Mouse (Mus musculus): Measurements from ENCODE around the gene Krtap29-1.

Krtap29-1 gene

DNA sequence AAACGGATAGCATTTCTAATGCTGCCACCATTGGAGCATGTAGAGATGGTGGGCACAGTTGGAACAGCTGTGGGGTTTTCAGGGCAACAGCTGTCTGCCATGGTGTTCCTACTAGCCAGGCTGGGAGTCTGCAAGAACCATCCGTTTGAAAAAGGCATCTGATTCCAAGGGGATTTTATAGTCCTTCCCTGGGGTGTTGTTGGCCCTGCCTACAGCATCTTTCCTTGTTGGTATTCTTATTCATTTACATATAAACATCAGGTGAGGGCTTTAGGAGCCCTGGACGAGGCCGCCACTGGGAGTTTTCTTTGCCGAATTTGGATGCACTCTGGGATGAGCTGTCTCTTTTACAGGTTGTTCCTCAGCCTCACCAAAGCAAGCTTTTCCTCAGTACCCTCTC lies at the start of gene Krtap29-1:
TSS of gene Krtap29-1 (minus strand) at position 101 of the 400 bp plus-strand sequence.
- in situ Hi-C loops (cut with MseI, MboI), result no loop called here

DNA sequence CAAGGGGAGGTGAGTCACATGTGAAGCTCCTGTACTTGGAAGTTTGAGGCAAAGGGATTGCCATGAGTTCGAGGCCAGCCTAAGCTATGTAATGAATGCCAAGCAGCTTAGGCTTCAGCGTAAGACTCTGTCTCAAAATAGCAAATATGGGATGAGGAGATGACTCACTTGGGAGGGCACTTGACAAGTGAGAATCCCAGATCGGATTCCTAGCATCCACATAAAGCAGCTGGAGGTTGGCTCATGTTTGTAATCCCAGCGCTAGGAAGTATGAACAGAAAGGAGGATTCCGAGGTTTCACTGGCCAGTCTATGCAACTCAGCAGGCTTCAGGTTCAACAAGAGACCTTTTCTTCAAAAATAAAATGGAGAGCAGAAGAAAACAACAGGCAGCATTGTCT lies 42.6 kb upstream of the Krtap29-1 start:
- in situ Hi-C loops (cut with MseI, MboI), result no loop called here

DNA sequence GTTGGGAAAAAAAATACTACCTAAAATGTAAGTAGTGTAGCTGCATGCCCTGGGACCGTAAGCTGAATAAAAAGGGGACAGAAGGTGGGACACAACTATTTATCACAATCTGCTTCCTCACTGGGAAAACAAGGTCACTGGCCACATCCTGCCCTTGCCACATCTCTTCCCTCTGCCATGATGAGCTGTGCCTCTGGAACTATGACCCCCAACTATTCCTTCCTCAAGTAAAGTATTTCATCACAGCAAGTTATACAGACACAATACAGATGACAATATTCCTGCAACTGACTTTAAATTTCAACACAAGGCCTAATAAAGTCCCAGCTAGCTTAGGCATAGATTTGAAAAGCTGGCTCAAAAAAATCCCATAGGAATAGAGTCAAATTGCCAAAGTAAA lies 40.6 kb upstream of the Krtap29-1 start:
- in situ Hi-C loops (cut with MseI, MboI), result no loop called here

DNA sequence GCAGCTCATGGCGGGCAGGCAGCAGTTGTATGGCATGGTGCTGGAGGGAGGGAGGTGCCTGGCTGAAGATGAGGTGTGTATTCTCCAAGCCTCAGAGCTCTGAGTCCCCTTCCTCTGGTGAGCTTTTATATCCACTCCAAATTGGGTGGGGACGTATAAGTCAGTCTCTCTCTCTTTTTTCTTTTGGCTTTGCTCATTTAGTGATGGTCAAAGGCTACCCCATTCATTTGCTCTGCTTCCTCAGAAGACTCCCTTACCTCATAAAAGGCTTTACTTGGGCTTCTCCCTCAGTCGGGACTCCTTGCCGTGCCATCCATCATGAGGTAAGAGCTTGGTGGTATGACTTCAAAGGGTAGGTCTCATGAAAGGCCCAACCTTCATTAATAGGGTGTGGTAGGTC lies 37.3 kb upstream of the Krtap29-1 start, which contains the start of gene Krt33a:
TSS of gene Krt33a (minus strand) at position 101 of the 400 bp plus-strand sequence.
- in situ Hi-C loops (cut with MseI, MboI), result no loop called here

DNA sequence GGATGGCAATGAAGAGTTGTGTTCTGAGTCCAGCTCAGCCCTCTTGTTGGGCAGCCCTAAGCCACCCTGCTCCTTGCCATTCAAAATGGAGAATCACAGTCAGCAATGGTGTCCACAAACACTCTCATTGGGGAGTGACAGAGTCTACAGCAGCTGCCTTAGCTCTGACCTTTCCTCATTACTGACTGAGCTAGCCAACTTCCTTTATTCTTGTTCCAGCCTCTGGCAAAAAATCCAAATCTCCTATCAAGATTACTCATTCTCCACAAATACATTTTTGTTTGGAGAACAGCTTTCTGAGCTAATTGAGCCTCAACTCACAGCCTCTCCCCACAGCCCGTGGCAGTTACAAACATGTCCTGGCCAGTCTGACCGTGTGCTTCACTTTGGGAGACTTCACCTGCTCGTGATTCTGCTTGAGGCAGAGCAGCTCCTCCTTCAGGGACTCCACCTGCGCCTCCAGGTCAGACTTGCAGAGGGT lies 34.9 kb upstream of the Krtap29-1 start:
- in situ Hi-C loops (cut with MseI, MboI), result no loop called here

DNA sequence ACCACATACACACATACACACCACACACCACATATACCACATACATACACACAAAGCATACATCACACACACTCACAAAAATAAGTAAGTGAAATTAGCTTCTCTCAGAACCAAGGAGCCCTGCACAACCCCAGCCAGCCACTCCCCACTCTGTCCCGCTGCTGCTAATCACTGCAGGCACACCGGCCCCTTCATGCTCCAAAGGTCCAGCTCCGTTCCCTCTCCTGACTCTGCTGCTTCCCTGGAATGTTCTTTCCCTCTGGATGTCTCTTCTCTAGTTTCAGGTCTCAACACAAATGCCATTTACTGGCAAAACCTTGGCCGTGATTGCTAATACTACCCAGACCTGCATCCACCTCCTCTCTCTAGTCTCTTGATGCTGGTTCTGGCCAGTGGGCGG lies 31.8 kb upstream of the Krtap29-1 start:
- in situ Hi-C loops (cut with MseI, MboI), result no loop called here

DNA sequence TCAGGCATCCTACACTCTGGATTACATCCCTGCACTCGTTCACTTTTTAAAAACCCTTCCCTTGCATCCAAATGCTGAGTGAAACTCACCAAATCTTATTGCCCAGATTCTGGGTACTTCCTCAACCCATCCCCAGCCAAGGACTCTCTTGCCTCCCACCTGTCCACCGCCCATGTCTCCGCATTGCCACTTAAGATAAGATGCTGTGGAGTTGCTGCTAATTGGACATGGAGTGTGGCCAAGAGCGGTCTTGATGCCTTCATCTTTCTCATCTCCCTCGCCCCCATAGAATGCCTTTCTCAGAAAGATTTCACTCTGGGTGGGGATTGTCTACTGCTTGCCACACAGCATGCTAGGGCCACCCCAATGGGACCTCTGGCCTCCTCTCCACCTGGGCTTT lies 29.5 kb upstream of the Krtap29-1 start:
- in situ Hi-C loops (cut with MseI, MboI), result loop anchor here in 1 of 2 experiments (10.0 kb wide), 1 partner anchor 544 kb away; no protein-coding TSS in a partner anchor

DNA sequence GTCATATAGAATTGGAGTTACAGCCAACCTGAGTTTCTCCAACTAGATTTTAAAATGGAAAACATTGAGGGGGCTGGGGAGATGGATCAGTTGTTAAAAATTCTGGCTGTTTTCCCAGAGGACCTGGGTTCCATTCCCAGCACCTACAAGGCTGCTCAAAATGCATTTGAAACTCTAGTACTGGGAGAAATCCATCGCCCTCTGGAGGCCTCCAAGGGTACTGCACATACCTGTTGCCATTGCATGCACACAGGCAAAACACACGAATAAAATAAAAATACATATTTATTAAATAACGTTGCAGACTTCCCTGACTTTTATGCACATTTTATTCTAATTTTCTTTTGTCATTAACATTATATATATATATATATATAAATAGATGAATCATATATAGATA lies 27.8 kb upstream of the Krtap29-1 start:
- in situ Hi-C loops (cut with MseI, MboI), result loop anchor here in 1 of 2 experiments (10.0 kb wide), 1 partner anchor 542 kb away; no protein-coding TSS in a partner anchor

DNA sequence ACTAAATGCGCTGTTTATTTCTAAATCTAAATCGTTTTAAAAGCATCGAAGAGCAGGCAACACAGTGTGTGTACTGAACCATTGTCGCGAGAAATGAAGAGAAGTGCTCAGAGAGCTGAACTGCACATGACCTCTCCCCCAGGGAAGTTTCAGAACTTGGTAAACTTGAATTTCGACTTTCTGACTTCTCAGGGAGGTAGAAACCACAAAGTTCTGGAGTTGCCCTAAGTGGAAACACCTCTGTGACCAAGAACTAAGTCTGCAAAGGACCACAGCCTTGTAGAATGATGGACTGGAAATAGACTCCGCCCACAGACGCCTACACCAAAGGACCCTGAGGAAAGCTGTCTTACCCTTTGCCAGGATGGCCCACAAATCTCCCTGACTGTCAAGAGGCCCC lies 27.1 kb upstream of the Krtap29-1 start:
- in situ Hi-C loops (cut with MseI, MboI), result loop anchor here in 1 of 2 experiments (10.0 kb wide), 1 partner anchor 541 kb away; no protein-coding TSS in a partner anchor

DNA sequence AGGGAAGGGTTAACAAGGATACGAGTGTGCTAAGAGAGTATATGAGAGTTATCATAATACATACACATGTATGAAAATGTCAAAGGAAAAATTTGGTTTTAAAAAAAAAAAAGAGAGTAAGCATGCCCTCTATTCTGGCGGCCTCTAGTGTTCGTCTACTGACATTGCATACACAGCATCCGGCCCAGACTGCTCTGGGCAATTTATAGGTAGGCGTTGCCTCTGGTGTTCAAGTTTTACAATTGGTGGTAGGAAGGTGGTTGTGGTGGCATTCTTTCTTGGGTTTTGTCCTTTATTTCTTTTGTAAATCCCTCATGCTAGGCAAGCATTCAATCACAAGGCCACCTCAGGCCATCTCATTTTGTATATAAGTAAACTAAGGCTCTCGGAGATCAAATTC lies 26.0 kb upstream of the Krtap29-1 start:
- in situ Hi-C loops (cut with MseI, MboI), result loop anchor here in 1 of 2 experiments (10.0 kb wide), 1 partner anchor 540 kb away; no protein-coding TSS in a partner anchor

DNA sequence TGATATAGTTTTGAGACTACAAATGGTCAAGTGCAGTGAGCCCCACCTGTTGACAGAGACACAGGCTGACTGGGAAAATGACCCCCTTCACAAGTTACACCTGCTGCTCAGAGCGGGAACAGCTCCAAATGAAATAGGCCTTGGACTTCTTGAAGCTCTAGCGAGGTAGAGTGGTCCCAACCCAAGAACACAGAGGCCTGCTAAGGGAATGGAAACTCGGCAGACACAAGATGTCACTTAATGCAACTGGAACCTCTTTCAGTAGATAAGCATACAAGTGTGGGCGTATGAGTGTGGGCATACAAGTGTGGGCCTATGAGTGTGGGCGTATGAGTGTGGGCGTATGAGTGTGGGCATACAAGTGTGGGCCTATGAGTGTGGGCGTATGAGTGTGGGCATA lies 20.2 kb upstream of the Krtap29-1 start:
- in situ Hi-C loops (cut with MseI, MboI), result no loop called here

DNA sequence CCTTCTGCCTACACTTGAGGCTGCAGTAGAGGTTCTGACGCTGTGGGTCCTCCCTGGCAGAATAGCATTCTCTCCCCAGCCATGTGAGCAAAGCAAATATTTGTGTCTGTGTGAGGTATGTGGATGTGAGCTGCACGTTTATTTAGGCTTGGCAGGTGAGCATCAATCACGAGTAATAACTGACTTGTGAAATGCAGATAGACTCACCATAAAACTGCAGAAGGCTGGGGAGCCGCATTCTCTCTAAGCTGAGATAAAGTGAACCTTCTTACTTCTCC lies 15.5 kb upstream of the Krtap29-1 start:
- in situ Hi-C loops (cut with MseI, MboI), result no loop called here

DNA sequence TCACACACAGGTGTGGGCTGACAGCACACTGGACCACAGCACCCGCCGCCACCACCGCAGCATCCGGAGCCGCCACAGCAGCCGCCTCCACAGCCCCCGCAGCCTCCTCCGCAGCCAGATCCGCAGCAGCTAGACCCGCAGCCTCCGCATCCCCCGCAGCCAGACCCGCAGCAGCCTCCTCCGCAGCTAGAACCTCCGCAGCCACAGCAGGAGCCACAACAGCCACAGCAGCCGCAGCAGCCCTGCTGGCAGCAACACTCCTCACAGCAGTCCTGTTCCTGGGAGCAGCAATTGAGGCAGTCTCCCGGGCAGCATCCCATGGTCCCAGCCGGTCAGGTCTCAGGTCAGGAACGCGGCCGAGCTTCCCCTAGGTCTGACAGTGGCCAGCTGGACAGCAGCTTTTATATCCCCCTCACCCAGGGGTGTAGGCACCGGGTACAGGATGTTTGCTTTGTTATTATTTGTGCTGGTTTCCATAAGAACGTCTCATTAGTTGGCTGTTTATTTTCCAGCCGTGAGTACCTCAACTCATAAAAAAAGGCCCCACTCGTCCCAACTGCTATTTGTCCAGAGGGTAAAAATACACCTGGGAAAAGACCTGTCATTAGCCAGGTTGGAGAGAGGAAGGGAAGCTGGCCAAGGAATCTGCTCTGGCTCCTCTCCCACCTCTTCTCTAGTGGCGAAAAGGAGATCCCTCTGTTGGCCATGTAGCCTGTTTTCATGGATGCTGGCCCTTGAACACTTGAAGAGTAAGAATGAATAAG lies 14.9 kb upstream of the Krtap29-1 start, which contains the start of gene Krtap17-1:
TSS of gene Krtap17-1 (minus strand) at position 375 of the 764 bp plus-strand sequence.
- in situ Hi-C loops (cut with MseI, MboI), result no loop called here

DNA sequence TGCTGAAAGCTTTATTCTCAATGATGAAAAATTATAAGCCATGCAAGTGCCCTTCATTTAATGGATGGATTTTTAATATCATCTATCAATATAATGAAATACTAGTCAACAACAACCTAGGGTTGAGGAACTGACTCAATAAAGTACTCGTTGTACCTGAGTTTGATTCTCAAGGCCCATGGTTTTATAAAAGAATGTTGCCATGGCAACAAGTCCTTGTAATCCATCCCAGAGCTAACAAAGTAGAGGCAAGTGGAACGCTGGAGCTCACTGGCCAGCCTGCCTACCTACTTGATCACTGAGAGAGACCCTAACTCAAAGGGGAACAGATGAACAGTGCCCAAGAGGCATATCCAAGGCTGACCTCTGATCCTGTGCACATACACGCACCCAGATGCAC lies 11.7 kb upstream of the Krtap29-1 start:
- in situ Hi-C loops (cut with MseI, MboI), result no loop called here

DNA sequence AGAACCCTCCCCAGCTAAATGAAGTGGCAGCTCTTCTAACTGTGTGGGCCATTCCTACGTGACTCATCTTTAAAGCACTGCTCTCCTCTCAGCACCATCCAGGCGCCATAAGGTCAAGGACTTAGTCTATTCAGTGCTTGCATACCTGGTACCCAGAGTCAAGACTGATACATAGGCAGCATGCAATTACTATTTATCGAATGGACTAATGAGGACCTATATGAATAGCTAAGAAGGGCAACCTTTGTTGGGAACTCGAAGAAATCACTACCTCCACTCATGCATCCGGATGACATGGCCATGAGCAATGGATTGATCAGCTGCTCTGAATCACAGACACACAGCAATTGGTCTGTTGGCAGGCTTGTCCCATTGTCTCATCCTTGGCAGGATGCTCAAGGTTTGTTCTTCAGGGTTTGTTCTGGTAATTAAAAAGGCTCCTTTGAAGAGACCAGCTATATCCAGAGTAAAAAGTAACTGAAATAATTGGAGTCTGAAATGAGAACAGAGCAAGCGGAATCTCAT lies 11.1 kb upstream of the Krtap29-1 start:
- in situ Hi-C loops (cut with MseI, MboI), result no loop called here

DNA sequence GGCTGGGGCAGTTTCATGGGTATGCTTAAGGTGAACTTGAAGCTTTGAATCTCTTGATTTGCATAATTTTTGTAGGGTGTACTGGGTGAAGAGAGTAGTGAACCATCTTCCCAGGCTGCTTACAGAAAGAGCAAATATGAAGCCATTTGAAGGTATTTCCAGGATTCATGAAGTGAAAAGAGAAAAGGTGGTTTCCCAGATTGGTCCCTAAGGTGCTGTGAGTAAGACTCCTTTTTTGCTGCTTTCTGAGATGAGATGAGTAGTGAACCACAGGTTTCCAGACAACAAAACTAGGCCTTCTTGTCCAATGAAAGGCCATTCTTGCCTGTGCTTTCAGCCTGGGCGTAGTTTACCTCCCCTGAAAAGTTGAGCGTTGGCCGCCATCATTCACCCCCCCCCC lies 9.7 kb upstream of the Krtap29-1 start:
- in situ Hi-C loops (cut with MseI, MboI), result no loop called here

DNA sequence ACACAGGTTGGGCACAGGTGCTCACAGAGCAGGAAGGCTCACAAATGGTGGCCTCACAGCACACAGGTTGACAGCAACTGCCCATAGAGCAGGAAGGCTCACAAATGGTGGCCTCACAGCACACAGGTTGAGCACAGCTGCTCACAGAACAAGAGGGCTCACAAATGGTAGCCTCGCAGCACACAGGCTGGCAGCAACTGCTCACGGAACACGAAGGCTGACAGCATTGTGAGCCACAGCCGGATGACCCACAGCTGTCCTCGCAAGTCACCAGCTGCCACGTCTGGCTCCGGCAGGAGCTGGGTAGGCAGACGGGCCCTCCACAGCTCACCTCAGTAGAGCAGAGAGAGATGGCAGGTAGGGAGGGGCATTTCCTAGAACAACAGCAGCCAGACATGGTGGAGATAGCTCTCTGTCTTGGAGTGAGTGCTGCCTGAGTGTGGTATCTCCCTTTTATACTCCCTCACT lies 7.4 kb upstream of the Krtap29-1 start, which contains the start of gene Krtap16-1:
TSS of gene Krtap16-1 (minus strand) at position 418 of the 468 bp plus-strand sequence.
- in situ Hi-C loops (cut with MseI, MboI), result no loop called here

DNA sequence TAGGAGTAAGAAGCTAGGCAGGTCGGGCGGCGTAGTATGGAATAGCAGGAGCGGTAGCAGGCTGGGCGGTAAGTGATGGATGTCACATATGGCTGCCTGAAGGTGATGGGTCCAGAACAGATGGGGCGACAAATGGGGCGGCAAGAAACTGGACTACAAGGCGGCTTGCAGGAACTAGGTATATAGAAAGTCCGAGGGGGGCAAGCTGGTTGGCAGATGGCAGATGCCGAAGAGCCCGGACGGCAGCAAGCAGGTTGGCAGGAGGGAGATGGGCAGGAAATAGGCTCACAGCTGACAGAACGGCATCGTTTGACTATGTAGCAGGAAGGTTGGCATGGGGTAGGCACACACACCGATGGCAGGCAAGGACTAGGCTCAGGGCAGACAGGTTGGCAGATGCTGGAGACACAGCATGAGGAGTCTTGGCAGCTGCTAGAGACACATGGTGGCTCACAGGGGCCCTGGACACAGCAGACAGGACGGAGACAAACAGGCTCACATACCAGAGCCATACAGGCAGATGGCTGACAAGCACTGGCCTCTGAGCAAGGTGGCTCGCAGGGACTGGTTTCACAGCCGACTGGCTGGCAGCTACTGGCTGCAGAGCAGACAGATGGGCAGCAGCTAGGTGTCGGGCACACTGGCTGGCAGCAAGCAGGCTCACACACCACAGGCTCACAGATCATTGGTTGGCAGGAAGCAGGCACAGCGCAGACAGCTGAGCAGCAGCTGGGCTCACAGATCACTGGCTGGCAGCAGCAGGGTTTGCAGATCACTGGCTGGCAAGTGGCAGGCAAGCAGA lies 6.6 kb upstream of the Krtap29-1 start:
- in situ Hi-C loops (cut with MseI, MboI), result no loop called here

DNA sequence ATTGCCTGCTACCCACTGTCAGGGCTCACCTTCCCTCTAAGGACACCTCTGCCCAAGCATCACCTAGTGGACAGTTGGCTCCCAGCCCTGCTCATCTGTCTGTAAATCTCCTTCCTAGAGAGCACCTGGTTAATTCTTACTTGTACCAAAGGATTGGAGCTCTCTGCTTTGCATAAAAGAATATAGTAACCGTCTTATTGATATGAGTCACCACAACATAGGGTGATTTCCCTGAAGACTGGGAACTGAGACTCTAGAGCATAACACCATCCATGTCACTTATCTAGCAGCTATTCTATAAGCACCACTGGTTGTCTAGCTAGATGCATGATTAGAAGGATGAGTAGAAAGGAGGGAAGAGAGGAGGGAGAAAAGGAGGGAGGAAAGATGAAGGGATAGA lies 4.6 kb upstream of the Krtap29-1 start:
- in situ Hi-C loops (cut with MseI, MboI), result no loop called here

DNA sequence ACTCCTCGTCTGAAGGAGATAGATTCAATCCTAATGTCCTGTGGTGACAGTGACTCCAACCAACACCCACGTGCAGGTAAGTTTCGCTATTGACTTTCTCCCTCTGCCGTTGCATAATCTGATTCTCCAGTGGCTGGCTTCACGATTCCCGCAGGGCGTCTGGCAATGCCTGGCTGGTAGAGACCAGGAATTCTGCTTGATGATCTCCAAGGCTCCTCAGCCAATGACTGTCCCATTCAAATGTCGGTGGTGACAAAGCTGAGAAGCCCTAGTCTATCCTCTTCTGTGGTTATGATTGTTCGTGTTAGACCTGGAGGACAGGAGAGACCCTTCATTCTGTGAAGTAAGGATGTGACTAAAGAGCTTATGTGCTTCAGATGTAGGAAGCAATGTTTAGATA lies 3.9 kb upstream of the Krtap29-1 start:
- in situ Hi-C loops (cut with MseI, MboI), result no loop called here

DNA sequence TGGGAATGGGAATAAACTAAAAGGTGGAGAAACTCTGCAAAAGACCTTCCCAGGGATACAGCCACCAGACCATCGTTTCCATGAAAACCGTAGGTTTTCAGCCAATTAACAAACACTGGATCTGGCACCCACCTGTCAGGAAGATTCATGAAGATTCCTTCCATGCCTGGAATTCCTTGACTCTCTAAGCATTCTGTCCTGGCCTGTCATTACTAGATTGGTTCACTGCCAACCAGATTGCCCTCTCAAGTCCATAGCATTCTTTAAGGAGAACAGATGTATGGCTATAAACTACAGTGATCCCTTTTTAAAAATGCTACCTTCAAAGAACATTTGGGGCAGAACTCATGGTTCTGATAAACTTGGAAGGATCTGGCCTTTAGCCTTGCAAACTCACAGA lies 12.9 kb downstream of the Krtap29-1 start:
- in situ Hi-C loops (cut with MseI, MboI), result no loop called here

DNA sequence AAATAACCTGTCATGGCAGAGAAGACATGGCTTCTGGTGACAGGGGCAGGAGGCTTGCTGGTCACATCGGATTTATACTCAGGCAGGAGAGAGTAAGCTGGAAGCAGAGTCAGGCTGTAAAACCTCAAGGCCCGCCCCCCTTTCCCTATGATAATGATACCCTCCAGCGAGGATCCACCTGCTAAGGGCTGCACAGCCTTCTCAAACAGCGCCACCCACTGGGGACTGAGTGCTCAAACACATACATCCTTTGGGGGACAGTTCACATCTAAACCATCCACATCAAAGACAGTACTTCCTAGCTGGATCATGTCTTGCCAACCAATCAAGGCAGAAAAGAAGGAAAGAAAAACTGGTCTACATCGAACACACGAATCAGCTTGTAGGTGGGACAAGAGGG lies 14.6 kb downstream of the Krtap29-1 start:
- in situ Hi-C loops (cut with MseI, MboI), result no loop called here
